Mouse (Mus musculus) 3134 (cell line): ENCODE results near the gene Git2.
A peak's percentile ranks its signal among the peaks of the same experiment; 100 is the strongest.

Experiments
- DNase-seq: peaks from one replicate; pipeline ENCODE4 v3.0.0-alpha.2; 2011; ENCODE audit warnings: low spot score; ENCODE audit not compliant: insufficient read length; ENCODE audit errors: extremely low read depth

Git2 gene

DNA sequence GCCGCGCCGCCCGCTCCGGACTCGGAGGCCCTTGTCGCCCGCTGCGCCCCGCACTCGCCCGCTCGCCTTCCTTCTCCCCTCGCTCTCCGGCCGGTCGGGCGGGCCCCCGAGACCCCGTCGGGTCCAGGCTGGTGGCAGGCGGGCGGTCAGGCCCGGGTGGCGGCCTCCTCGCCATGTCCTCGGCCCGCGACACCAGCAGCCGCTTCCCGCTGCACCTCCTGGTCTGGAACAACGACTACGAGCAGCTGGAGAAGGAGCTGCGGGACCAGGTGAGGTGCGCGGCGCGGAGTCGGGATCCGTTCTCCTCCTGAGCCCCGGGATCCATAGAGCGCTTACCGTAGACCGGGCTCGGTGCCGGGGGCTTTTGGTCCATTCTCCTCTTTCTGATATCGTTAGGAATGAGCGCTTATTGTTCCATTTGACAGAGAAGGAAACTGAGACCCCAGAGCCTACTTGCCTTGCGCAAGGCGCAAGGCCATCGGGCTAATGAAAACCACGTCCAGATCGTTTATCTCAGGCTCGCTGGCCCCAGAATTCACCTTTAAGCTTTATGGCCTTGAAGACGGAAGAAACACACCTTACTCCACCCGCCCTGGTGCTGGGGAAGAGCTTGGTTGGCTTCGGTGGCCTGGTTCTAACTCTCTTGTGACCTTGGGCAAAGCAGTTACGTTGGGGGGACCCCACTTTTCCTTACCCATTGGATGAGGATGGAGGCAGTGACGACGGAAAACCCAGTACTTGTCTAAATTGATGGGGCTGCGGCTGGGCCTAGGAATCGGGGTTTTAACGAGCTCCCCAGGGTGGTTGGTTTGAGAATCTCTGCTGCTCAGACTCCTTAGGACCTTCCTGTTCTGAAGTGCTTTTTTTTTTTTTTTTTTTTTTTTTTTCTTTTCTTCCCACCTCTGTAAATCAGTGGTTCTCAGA, at the start of gene Git2:
Git2 (minus strand) TSS at position 462 of the 924 bp plus-strand sequence.
- DNase-seq: peak; percentile 39

DNA sequence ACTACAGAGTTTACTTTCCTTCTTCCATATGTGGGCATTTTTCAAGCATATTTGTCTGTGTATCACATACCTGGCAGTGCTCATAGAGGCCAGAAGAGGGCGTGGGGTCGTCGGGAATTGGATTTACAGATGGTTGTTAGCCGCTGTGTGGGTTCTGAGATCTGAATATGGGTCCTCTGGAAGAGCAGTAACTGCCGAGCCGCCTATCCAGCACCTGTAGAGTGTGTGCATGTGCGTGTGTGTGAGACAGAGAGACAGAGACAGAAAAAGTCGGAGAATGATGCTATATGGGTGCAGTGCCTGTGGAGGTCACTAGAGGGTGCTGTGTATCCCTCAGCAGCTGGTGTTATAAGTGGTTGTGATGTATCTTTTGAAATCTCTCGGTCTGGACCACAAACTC, 48.9 kb upstream of the Git2 start:
- peak; percentile 30 for DNase-seq

DNA sequence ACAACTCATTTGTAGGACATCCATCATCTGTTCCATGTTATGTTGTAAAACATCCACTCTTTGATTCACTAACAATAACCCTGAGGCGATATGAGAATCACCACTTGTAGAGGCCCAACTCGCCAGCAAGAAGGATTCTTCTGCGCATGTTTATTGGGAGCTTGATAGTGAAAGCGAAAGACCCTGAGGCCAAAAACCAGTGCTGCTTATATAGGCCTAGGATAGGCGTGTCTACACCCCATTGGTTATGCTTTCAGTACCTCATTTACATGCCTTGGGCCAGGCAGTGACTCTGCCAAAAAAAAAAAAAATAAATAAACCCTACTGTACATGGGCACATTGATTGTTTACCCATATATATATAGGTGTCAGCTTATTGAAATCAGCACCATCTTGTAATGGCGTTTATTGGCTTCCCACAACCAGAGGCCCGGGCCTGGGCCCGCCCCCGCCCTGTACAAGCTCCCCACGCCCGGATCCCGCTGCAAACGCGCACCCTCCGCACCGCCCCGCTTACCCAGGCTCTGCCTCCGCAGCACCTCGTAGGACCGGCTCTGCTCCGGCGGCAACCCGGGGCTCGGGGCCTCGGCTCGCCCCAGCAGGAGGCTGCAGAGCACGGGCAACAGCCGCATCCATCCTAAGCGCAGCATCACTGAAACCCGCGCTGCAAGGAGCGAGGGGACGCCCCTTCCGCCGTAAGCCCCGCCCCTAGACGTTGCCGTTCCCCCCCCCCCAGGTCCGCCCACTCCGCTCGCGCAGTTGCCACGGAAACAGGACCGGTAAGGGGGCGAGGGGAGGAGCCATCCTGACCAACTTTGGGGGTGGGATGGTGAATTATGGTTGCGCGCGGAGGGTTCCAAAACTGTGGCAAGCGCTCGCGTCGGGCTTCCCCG, 47.7 kb upstream of the Git2 start, which contains the start of gene 1500011B03Rik:
1500011B03Rik (minus strand) TSS at position 673 of the 893 bp plus-strand sequence.
- DNase-seq: no peak

- DNase-seq: no peak
Measured at GRCm38 (mm10) chr5:114818124-114818523, 42.8 kb upstream of the Git2 start.

DNA sequence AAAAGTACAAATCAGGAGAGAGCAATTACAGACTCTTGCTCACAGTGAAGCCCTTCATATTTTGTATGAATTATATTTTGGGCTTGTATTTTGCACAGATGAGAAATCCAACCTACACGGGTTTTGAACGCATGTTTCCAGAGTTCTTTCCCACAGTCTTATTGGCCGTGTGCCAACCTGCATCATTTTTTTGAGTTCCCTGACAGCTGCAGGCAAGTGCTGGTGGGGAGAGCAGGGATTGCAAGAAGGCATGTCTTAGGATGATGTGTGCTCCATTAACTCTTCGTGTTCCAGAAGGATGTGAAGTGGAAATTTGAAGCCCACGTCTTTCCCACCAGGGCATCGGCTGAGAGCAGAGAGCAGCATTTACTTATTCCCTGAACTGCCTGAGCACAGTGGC, 41.3 kb upstream of the Git2 start:
- DNase-seq: no peak

- no peak for DNase-seq
Measured at GRCm38 (mm10) chr5:114813525-114814181, 38.3 kb upstream of the Git2 start.

- DNase-seq: no peak
Measured at GRCm38 (mm10) chr5:114809826-114810225, 34.5 kb upstream of the Git2 start.

- DNase-seq: no peak
Measured at GRCm38 (mm10) chr5:114809181-114809756, 34.0 kb upstream of the Git2 start.

DNA sequence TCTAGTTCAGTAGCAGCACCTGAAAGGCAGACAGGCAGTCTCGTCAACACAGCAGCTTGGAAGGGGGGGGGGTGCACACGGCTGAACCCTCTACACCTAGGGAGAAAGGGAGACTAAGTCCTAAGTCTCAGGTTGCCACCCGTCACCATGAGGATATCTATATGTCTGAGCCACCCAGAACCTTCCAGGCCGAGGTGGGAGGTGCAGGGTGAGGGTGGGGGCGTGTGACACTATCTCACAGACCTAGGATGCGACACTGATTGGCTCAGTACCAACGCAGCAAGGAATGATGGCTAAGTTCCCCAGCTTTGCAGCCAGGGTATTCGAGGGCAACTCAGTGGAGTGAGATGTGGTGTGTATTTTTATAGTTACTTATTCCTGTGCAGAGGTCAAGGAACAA, 33.1 kb upstream of the Git2 start:
- no peak for DNase-seq

DNA sequence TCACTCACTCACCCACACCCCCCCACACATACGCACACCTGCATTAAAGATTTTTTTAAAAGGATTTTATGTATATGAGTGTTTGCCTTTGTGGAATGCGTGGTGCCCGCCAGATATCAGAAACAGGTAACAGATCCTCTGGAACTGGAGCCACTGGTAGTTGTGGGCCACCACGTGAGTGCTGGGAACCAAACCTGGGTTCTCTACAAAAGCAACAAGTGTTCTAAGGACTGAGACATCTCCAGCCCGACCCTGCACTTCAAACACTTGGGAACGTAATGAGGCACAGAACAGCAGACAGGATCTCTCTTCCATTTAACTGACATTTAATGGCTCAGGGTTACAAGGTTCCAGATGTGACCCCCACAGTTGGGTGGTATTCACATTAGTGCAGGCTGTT, 32.6 kb upstream of the Git2 start:
- DNase-seq: no peak

DNA sequence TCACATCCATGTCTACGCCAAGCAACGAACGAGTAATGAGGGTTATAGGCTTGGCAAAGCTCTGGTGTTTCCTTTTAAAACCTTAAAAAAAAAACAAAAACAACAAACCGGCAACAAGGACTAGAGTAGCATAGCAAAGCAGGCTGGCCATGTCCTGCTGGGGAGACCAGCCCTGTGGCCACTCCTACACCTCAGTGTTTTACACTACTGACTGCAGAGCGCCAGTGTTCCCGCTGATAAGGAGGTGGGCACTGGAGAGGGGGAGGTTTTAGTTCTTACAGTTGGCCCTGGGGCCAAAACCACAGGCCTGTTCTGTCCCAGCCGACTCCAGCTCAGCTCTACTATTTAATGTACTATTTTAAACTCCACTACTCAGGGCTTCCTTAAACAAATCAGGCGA, 32.2 kb upstream of the Git2 start:
- DNase-seq: no peak

DNA sequence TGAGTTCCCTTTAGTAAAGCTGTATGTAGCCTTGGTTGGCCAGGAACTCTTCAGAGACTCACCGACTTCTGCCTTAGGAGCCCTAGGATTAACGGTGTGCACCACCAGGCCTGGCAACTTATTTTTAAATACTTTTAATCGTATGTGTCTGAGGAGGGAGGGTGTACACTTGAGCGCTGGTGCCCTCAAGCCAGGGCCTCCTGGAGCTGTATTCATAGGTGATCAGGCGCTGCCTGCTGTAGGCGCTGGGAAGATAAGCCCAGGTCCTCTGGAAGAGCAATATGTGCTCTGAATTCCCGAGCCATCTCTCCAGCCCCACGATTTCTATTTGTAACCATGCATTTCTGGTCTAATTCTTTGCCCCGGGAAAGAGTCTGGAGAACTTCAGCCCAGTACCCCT, 31.7 kb upstream of the Git2 start:
- DNase-seq: no peak

DNA sequence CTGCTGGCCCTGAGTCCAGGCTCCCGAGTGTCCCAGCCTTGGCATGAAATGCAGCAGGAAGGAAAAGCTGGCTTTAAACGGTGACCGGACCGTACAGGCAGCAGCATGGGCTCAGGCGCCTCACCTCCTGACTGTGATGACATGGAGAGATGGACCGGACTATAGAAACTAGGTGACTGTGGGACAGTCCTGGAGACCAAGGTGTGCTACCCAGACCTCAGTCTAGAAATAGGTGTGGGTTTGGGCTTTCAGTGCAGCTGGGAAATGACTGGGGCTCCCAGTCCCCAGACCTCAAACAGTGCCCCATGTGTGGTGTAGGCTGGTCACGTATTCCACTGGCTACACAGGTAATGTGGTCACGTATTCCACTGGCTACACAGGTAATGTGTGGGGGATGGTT, 31.3 kb upstream of the Git2 start:
- no peak for DNase-seq

GRCm38 (mm10) chr5:114805436-114806350, 30.4 kb upstream of the Git2 start:
- DNase-seq: no peak

DNA sequence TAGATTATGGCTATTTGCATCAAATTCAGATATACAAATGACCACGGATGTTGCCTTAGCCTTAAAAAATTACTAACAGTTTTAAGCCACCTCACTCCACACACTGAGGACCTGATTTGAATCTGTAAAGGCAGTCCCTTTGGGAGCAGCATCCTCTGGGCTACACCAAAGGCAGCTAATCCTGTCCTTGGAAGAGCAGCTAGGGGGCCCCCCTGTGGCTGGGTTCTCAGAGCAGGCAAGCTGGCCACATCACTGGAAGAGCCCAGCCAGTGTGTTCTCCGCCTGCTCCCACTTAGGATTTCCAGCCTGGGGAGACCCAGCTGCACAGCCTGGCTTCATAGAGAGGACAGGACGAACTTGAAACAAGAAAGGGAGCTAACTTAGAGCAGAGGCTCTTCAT, 29.6 kb upstream of the Git2 start:
- no peak for DNase-seq

- no peak for DNase-seq
Measured at GRCm38 (mm10) chr5:114804335-114804734, 29.0 kb upstream of the Git2 start.

DNA sequence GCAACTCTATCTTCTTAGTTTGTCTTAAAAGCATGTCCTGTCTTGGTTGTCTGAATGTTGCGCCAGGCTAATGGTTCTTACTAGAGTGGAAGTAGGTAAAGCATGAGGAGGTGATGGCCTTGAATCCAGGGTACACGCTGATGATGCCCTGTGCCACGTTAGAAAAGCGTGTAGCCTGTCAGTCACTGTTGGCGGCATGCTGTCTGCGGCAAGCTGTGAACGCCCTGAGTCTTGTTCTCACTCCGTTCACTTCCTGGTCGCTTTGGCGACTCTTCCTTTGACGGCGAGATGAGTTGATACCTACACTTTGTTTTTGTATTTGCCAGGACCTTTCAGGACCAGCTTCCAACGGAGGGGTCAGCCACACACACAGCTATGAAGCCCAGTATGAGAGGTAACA, 27.9 kb upstream of the Git2 start:
- no peak for DNase-seq

DNA sequence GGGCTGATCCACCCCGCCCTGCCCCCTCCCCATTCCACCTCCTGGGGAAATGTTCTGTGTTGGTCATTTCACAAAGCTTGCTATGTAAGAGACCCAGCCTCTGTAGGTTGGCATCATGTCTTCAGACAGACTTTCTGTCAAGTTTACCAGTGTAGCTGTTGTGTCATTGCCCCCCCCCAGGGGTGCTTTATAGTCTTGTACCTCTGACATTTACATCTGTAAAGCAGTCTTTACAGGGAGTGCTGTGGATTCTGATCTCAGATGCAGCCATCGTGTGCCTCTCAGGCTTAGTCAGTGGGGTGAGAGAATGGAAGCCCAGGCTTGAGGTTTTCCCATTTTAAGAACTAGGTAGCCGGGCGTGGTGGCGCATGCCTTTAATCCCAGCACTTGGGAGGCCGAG, 26.5 kb upstream of the Git2 start:
- DNase-seq: no peak

DNA sequence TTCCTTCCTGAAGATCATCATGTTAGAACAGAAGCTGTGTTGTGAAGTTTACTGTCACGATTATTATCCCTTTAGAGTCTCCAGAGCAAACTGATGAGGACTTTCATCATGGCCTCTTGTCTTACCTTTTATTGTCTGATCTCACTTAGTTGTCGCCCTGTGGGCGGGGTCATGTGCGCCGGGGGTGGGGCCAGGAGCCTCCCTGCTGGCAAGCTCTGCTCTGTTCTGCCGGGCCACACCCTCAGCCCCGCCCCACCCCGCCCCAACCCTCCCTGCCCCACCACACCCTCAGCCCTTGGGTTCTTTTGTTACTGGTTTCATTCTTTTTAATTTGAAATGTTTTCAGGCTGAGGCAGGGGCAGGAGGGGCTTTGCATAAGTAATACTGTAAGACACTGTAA, 25.7 kb upstream of the Git2 start:
- DNase-seq: peak; percentile 76

- DNase-seq: no peak
Measured at GRCm38 (mm10) chr5:114799848-114800247, 24.5 kb upstream of the Git2 start.
